Mouse (Mus musculus) E14TG2a.4 (cell line): ENCODE measurements at regions not wholly inside any gene's neighbourhood (a gene's known extent, or its start where the extent isn't known, plus 50 kb on each side); places are given as distances from the start of the nearest gene placed in this dataset.

Experiments used
- CTCF ChIP-seq: conservative IDR thresholded peaks from 2 replicates; pipeline ENCODE4 v1.5.1; 2014; ENCODE audit warnings: low read length
- POU5F1 ChIP-seq: IDR thresholded peaks from 2 replicates; pipeline ENCODE4 v1.6.1; 2014; ENCODE audit warnings: low read length, borderline replicate concordance

DNA sequence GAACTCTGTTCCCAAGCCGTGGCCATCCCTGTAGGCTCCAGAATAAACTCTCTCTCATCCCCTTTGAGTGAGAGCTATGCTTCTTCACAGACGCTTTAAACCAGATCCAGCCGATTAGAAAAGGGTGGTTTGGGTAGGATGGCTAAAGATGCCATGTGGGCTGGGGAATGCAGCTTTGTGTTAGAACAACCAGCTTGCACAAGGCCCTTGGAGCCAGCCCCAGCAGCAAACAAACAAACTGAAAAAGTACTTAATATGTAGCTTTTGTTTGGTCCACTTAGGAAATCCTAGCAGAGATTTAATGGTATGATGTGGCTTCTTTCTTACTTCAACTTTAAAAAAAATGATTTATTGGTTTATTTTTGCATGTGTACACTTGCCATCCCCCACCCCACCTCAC, 71.9 kb upstream of the Armc2 start:
- TF ChIP-seq CTCF (no peak), POU5F1 (no peak)
